Mouse (Mus musculus) embryonic stem cell, embryonic (primary cell): Measurements from ENCODE around the gene Kif1c.

Experiments
- CTCF ChIA-PET, 4 experiments: fragments of 300-600 bp in 2 of 4; fragments of 350-600 bp in 2 of 4; sonication (Branson Sonifier 250); formaldehyde crosslinking; loops; one replicate each; lab custom pipeline; 2022; ENCODE audit warnings: inconsistent platforms in 2 of 4; lab: Charles Lee
- POLR2A ChIA-PET, 4 experiments: fragments of 300-600 bp in 2 of 4; fragments of 350-600 bp in 2 of 4; sonication (Branson Sonifier 250); formaldehyde crosslinking; loops; one replicate each; lab custom pipeline; 2022; ENCODE audit warnings: antibody characterized with exemption in 4 of 4, inconsistent platforms in 1 of 4; lab: Charles Lee

The Kif1c gene

DNA sequence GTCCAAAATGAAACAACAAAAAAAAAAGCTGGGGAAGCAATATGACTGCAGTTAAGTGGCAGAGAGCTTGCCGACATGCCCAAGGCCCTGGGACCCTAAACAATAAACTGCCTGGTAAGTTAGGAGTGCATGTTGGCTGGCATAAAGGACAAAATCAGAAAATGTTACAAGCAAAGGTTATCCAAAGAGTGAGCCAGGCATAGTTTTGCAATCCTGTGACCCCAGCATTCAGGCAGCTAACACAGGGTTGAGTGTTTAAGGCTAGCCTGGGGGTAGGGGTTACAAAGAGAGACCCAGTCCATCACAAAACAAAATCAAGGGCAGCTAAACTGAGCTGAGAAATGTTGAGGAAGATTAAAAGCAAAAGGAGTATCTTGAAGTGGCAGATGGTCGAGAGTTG, 1.3 kb upstream of the Kif1c start:
- CTCF ChIA-PET = interaction anchor here in 3 of 4 experiments (0.6 to 3.2 kb wide), 9 partner anchors 10 to 79 kb away, joined by 3 to 15 read pairs (median 3); partner anchors contain the start of genes Rnf167 (in 1 of the 3), Slc25a11 (in 1 of the 3) and Spag7 (in 1 of the 3)
- POLR2A ChIA-PET = interaction anchor here (0.6 to 7.0 kb wide), 26 partner anchors 9 to 320 kb away, joined by 3 to 47 read pairs (median 5); partner anchors contain the start of genes Rnf167 (in 3 of the 4), Slc25a11 (in 3 of the 4), Spag7 (in 2 of the 4) and Camta2 (in 1 of the 4)

DNA sequence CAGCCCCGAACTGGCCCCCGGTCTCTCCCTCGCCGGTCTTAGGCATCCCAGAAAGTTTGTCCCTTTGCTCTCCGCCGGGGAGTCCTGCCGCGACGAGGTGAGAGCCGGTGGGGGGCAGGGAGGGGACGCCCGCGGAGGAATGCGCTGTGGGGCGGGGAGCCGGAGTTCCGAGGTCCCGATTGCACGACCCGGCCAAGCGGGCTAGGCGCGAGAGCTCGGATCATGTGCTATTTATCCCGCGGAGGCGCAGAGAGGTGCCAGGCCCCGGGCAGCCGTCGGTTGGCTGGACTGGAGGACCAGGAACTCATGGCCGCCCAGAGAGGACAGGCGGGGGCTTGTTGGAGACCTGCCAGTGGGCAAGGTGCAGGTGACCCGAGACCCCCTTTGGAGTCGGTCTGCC, 265 bp downstream of the Kif1c start:
- ChIA-PET POLR2A (interaction anchor here in 3 of 4 experiments (0.9 to 7.0 kb wide), 19 partner anchors 9 to 720 kb away, joined by 3 to 47 read pairs (median 6); partner anchors contain the start of genes Spag7 (in 3 of the 3), Rnf167 (in 2 of the 3), Slc25a11 (in 2 of the 3) and Camta2 (in 1 of the 3)), CTCF (interaction anchor here in 2 of 4 experiments (0.6 to 1.6 kb wide), 8 partner anchors 13 to 361 kb away, joined by 3 to 5 read pairs (median 3); partner anchors contain the start of genes Arrb2 (in 1 of the 2) and Camta2 (in 1 of the 2))

GRCm38 (mm10) chr11:70701221-70701955, 1.0 kb downstream of the Kif1c start:
- ChIA-PET POLR2A (interaction anchor here in 2 of 4 experiments (0.9 to 7.0 kb wide), 12 partner anchors 8 to 721 kb away, joined by 3 to 47 read pairs (median 6); partner anchors contain the start of genes Rnf167 (in 2 of the 2), Slc25a11 (in 2 of the 2), Spag7 (in 2 of the 2) and Camta2 (in 1 of the 2)), CTCF (interaction anchor here in 2 of 4 experiments (0.9 to 1.6 kb wide), 2 partner anchors 19 kb away, joined by 3 to 5 read pairs; no protein-coding TSS in a partner anchor)

GRCm38 (mm10) chr11:70701984-70702733, 1.8 kb downstream of the Kif1c start:
- ChIA-PET CTCF (no interaction called here), POLR2A (interaction anchor here in 3 of 4 experiments (0.6 to 7.0 kb wide), 5 partner anchors 13 to 55 kb away, joined by 3 to 47 read pairs (median 3); partner anchors contain the start of genes Rnf167 (in 1 of the 3), Slc25a11 (in 1 of the 3) and Spag7 (in 1 of the 3))

DNA sequence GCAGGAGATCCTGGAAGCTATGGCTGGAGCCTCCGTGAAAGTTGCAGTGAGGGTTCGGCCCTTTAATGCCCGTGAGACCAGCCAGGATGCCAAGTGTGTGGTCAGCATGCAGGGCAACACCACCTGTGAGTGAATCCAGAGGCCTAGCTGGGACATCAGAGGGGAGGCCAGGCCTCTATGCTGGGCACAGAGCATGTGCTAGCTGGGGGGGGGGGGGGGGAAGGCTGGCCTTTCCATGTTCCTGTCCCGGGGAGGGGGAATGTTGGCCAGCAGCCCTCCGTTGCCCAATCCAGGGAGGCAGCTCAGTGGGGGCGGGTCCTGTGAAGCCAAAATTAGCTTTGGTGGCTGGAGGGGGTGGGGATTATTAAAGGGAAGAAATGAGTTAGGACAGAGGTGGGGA, 2.4 kb downstream of the Kif1c start:
- CTCF ChIA-PET = interaction anchor here in 2 of 4 experiments (0.6 to 0.7 kb wide), 2 partner anchors 16 to 382 kb away, joined by 3 to 7 read pairs; no protein-coding TSS in a partner anchor

GRCm38 (mm10) chr11:70706127-70706526, 5.8 kb downstream of the Kif1c start:
- CTCF ChIA-PET = no interaction called here
- POLR2A ChIA-PET = interaction anchor here in 1 of 4 experiments (1.4 kb wide), 1 partner anchor 24 kb away, joined by 3 read pairs; no protein-coding TSS in a partner anchor

More for the DNA sequence above, 2.4 kb downstream of the Kif1c start:
- POLR2A ChIA-PET = interaction anchor here in 3 of 4 experiments (0.6 to 7.0 kb wide), 6 partner anchors 14 to 807 kb away, joined by 3 to 47 read pairs (median 3); partner anchors contain the start of genes Rnf167 (in 1 of the 3), Slc25a11 (in 1 of the 3) and Spag7 (in 1 of the 3)

- ChIA-PET POLR2A (interaction anchor here in 2 of 4 experiments (0.6 to 1.1 kb wide), 3 partner anchors 59 to 1703 kb away, joined by 3 to 4 read pairs (median 3); no protein-coding TSS in a partner anchor), CTCF (interaction anchor here in 2 of 4 experiments (0.6 to 0.7 kb wide), 2 partner anchors 14 to 15 kb away, joined by 3 to 4 read pairs; no protein-coding TSS in a partner anchor)
Observed at GRCm38 (mm10) chr11:70711026-70711425, 10.7 kb downstream of the Kif1c start.

DNA sequence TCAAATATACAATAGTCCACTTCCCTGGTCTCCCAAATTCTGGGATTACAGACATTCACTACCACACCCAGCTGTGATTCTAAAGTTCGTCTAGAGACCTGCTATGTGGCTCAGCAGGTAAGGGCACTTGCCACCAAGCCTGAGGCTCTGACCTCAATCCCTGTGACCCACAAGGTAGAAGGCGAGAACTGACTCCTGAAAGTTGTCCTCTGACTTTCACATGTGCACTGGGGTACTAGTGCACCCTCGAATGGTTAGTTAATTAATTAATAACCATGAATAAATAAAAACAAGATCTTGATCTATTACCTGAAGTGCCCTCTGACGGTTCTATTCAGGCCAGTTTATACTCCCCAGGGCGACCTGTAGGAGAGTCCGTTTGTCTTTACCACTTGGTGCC, 12.9 kb downstream of the Kif1c start:
- CTCF ChIA-PET = no interaction called here
- POLR2A ChIA-PET = interaction anchor here in 1 of 4 experiments (1.0 kb wide), 1 partner anchor 43 kb away, joined by 3 read pairs; no protein-coding TSS in a partner anchor

GRCm38 (mm10) chr11:70715832-70716231, 15.5 kb downstream of the Kif1c start:
- CTCF ChIA-PET = interaction anchor here in 1 of 4 experiments (0.7 to 0.8 kb wide), 2 partner anchors 44 to 100 kb away, joined by 4 to 8 read pairs; no protein-coding TSS in a partner anchor
- POLR2A ChIA-PET = interaction anchor here in 3 of 4 experiments (0.6 to 1.1 kb wide), 4 partner anchors 12 to 69 kb away, joined by 3 to 5 read pairs (median 3); partner anchors contain the start of genes Inca1 (in 1 of the 3), Rnf167 (in 1 of the 3) and Slc25a11 (in 1 of the 3)

GRCm38 (mm10) chr11:70718481-70718880, 18.1 kb downstream of the Kif1c start:
- ChIA-PET CTCF (no interaction called here), POLR2A (interaction anchor here in 1 of 4 experiments (0.7 kb wide), 1 partner anchor 9 kb away, joined by 4 read pairs; no protein-coding TSS in a partner anchor)

DNA sequence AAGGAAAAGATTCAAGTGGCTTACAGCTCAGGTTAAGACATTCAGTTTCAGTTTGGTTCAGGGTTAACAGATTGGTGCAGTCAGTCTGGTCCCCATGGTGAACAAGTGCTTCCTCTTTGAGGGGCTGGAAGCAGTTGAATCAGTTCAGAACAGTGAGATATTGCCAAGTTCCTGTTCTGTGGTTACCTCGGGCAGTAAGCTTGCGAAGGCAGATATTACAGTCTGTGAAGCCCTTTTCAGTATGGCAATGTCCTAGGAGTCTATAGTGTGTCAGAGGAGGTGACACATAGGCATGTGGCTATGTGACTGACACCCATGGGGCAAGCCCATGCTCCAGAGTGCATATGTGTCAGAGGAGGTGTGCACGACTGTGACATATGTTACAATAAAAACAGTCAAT, 20.2 kb downstream of the Kif1c start:
- CTCF ChIA-PET = interaction anchor here in 1 of 4 experiments (1.5 kb wide), 1 partner anchor 19 kb away, joined by 3 read pairs; no protein-coding TSS in a partner anchor
- POLR2A ChIA-PET = interaction anchor here in 1 of 4 experiments (1.2 kb wide), 1 partner anchor 21 kb away, joined by 3 read pairs; the partner anchor contains the start of gene Inca1

DNA sequence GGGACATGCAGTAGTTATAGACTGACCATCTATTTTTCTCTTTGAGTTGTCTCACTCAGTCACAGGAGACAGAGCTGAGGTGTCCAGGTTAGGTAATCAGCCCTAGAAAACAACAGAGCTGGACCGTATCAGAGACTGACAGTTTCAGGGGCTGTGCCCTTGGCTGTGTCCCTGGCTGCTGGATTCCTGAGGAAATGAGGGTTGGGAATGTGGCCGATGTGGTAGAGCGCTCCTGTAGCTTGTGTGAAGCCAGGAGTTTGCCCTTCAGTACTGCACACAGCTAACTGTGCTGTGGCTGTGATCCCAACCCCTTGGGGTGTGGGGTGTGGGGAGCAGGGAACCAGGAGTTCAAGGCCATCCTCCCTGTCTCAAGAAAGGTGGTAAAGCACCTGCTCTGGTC, 20.7 kb downstream of the Kif1c start:
- ChIA-PET CTCF (no interaction called here), POLR2A (interaction anchor here in 1 of 4 experiments (1.2 kb wide), 1 partner anchor 22 kb away, joined by 3 read pairs; the partner anchor contains the start of gene Inca1)

GRCm38 (mm10) chr11:70724706-70725105, 24.4 kb downstream of the Kif1c start:
- POLR2A ChIA-PET = interaction anchor here in 2 of 4 experiments (0.8 to 1.6 kb wide), 3 partner anchors 9 to 78 kb away, joined by 3 to 4 read pairs (median 3); partner anchors contain the start of gene Rnf167 (in 1 of the 2)
- CTCF ChIA-PET = interaction anchor here in 1 of 4 experiments (0.6 kb wide), 1 partner anchor 285 kb away, joined by 4 read pairs; no protein-coding TSS in a partner anchor

- POLR2A ChIA-PET = interaction anchor here in 3 of 4 experiments (0.6 to 2.1 kb wide), 16 partner anchors 17 to 1104 kb away, joined by 3 to 8 read pairs (median 3); partner anchors contain the start of genes Rnf167 (in 2 of the 3), Slc25a11 (in 2 of the 3), Camta2 (in 1 of the 3) and Gp1ba (in 1 of the 3)
- CTCF ChIA-PET = interaction anchor here in 3 of 4 experiments (0.6 to 1.4 kb wide), 17 partner anchors 16 to 418 kb away, joined by 3 to 14 read pairs (median 4); partner anchors contain the start of genes 4930544D05Rik (in 1 of the 3), Inca1 (in 1 of the 3) and Zfp3 (in 1 of the 3)
Observed at GRCm38 (mm10) chr11:70726585-70726984, 26.2 kb downstream of the Kif1c start.

DNA sequence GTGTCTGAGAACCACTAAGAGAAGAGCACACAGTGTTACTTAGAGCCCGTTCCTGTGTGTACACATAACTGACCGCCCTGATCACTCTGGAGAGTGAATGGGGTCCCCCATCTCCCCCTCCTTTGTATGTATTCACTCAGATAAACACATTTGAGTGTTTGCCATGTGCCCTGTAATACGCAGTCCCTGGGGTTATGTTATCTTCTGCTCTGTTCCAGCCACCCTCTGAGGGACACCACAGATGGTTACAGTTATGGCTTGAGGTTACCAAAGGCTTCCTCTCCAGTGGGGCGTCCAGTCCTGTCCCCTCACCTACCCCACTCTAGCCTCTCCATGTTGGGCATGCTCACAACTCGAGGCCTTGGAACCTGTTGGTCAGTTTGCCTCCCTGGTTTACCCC, 27.0 kb downstream of the Kif1c start:
- ChIA-PET POLR2A (interaction anchor here in 3 of 4 experiments (0.6 to 2.2 kb wide), 5 partner anchors 11 to 80 kb away, joined by 3 to 11 read pairs (median 3); partner anchors contain the start of genes Rnf167 (in 1 of the 3), Slc25a11 (in 1 of the 3) and Spag7 (in 1 of the 3)), CTCF (no interaction called here)

- POLR2A ChIA-PET = interaction anchor here in 2 of 4 experiments (1.1 kb wide), 2 partner anchors 14 to 205 kb away, joined by 3 read pairs; partner anchors contain the start of gene Psmb6 (in 1 of the 2)
- CTCF ChIA-PET = interaction anchor here in 1 of 4 experiments (0.5 to 0.6 kb wide), 2 partner anchors 77 to 97 kb away, joined by 3 to 9 read pairs; no protein-coding TSS in a partner anchor
Observed at GRCm38 (mm10) chr11:70730427-70731038, 30.2 kb downstream of the Kif1c start.
